Mouse (Mus musculus): ENCODE results near the gene Tpcn2.

Gene Tpcn2

GRCm38 (mm10) chr7:145242851-145243712, 40.7 kb downstream of the Tpcn2 start:
- peak; percentile 89 for DNase-seq (ENCODE audit: low spot score)

DNA sequence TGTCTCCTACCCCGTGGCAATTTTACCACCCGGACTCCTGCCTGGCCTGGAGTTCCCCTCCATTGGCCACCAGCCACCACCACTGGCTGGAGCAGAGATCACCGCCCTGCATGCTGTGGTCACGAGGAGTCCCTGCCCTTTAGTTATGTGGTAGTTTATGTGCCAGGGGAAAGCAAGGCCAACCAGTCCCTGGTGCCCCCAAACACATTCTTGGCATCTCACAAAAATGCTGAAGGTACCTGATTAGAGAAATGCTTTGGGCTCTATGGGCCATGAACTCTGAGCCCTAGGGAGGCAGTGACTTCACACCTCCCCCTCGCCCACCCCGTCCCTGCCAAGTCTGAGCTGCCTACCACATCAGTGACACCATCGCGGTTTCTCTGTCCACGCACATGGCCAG, 41.8 kb downstream of the Tpcn2 start:
- no peak for DNase-seq (ENCODE audit: low spot score)

DNA sequence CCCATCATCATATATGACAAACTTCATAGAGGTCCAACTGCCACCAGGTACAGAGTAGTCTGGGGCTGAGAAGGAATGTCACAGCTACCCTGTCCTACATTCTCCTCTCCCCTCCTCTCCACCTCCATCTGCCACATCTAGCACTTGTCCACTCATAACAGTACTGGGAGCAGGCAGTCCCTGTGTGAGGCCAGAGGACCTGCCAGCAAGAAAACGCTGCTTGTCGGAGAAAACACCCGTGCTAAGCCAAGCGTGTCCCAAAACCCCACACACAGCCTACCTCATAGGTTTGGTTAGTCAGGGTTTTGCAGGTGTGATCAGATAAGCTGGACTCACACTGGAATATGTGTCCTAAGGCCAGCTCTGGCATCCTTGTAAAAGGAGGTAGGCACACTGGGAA, 42.9 kb downstream of the Tpcn2 start:
- no peak for DNase-seq (ENCODE audit: low spot score)

DNA sequence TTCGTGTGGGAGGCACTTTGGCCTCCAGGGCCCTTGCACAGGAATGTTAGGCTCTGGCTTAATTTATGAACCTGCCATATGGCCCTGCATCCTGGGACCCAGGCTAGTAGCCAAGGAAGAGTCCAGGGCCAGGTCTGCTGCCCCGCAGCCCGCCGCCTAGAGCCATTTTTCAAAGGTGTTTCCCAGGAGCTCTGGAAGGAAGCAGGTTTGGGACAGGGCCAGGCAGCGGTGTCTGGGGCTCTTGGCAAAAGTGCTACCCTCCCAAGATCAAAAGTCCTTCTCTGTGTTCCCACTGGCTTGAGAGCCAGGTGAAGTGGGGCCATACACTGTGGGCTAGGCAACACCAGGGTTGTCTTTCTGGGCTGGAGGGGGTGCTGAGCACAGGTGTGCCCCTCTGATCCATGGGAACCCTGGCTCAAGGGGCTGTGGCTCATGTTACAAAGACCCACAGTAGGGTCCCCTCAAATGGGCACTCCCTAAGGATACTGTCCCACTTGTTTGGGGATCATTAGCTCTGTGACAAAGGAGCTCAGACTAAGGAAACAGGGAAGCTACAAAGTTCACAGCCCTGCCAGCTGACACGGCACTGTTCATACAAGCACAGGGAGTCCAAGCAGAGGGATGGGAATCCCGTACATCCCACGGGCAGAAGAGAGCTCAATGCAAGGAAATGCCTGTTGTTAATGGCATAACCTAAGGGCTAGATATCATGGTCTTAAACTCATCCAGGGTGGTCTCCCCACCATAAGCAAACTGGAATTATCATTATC, 43.9 kb downstream of the Tpcn2 start:
- no peak for DNase-seq (ENCODE audit: low spot score)

DNA sequence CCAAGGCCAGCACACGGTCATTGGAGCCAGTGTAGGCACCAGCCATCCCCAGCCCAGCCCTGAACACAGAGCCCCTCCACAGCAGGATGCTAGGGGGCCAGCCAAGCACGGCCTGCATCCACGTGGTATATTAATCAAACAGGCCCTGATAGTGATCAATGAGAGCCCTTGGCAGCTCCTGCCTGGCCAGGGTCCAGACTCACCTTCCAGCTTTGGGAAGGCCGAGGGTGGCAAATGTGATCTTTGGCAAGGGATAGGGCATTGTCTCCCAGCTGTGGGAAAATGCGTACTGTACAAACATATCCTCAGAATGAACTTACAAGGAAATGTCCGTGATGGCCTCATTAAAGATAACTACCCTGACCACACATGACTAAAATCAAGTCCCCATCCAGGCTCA, 44.7 kb downstream of the Tpcn2 start:
- peak; percentile 35 for DNase-seq (ENCODE audit: low spot score)

DNA sequence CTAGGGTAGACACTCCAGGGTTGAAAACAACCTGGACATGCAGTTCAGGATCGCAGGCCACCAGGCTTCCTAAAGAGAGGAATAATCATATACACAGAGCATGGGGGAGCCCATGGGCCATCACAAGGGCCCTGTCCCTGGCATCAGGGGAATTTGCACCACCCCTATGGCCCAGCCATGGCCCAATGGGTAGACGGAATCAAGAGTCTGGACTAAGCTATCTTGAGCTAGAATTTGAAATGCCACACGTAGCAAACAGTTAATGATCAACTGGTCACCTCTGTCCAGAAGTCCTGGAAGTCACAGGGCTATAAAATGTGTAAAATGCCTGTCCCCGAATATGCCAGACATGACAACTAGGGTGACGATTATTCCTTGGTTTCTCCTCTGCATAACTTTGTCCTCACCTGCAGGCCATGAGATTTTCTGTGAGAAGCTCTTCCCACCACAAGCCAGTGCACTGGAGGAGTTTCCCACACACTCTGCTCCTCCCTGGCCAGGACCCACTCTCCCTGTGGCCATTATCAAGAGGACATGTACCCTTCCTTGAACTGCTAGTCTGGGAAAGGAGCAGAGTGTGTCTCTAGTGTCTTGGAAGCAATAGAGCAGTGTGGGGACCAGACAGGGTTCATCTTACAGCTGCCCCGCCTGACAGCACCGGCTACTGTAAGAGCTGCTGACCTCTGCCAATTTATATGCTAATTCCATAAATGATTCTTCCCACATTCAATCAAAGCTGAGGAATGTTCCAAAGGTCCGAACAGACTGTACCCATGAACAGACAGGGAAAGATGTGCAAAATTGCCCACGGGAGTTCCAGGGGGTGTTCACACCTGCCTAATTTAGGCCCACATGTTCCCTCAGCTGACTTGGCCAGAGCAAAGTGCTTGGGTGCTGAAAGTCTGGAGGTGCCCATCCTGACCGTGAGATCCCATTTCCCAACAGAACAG, 48.7 kb downstream of the Tpcn2 start:
- DNase-seq (ENCODE audit: low spot score), result no peak

DNA sequence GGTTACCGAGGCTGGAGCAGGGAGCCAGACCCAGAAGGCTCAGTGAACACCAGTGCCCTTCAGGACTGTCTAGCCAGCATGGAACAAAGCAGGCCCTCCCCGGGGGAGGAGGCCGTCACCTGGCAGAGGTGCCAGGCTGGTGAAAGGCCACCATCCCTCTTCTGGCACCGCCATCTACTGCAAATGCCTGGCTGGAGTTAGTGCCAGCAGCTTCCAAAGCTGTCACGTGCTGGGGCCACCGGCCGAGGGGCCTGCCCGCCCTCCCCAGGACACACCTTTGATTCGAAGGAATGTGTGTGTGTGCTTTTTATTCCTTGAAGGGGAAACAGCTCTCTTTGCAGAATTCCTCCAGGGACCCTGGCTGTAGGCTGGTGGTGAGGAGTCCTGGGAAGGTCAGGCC, 52.2 kb downstream of the Tpcn2 start:
- DNase-seq (ENCODE audit: low spot score), result no peak

GRCm38 (mm10) chr7:145226641-145227040, 57.2 kb downstream of the Tpcn2 start:
- DNase-seq (ENCODE audit: low spot score), result no peak

GRCm38 (mm10) chr7:145225626-145226025, 58.2 kb downstream of the Tpcn2 start:
- DNase-seq (ENCODE audit: low spot score), result no peak

GRCm38 (mm10) chr7:145221841-145222689, 61.7 kb downstream of the Tpcn2 start:
- peak; percentile 82 for DNase-seq (ENCODE audit: low spot score)

- no peak for DNase-seq (ENCODE audit: low spot score)
Measured at GRCm38 (mm10) chr7:145221346-145221745, 62.5 kb downstream of the Tpcn2 start.

GRCm38 (mm10) chr7:145219420-145219831, 64.4 kb downstream of the Tpcn2 start:
- no peak for DNase-seq (ENCODE audit: low spot score)

GRCm38 (mm10) chr7:145216591-145216990, 67.2 kb downstream of the Tpcn2 start:
- no peak for DNase-seq (ENCODE audit: low spot score)

DNA sequence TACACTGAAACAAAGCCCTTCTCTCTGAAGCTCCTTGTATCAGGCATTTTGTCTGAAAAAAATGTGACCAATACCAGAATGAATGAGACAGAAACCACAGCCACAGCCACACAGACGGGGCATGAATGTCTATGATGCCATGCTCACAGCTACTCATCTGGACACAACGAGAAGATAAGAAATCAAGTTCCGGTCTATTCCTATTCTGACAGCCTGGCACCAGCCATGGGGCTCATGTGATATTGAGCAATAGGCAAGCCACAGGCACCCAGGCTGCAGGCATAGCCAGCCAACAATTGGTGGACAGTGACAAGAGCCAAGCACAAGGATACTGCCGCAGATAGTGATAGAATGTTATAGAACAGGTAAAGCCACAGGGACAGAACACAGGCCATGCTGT, 68.3 kb downstream of the Tpcn2 start:
- DNase-seq (ENCODE audit: low spot score), result no peak

GRCm38 (mm10) chr7:145211680-145212659, 71.8 kb downstream of the Tpcn2 start:
- DNase-seq (ENCODE audit: low spot score), result no peak

DNA sequence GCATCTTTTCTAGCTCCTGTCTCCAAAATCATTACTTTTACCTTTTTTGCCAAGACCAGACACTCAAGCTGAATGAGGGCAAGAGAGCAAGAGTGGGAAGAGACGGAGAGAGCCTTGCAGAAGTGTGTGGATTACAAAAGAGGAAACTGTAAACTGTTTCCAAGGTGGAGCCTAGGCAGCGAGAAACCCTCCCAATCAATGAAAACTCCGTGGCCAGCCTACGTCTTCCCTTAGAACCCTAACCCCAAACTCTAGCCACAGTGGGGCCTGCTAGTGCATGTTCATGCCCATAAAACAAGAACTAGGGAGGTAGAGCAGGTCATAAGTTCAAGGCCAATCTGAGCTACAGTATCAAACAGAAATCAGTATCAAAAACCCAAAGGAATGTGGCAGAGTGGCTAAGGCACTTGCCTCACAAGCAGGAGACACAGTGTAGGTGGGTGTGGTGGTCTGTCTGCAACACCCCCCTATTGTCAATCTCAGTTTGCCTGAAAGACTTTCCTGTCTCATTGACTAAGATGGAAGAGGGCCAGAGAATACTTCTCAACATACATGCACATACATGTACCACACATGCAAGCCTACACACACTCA, 73.2 kb downstream of the Tpcn2 start:
- no peak for DNase-seq (ENCODE audit: low spot score)

DNA sequence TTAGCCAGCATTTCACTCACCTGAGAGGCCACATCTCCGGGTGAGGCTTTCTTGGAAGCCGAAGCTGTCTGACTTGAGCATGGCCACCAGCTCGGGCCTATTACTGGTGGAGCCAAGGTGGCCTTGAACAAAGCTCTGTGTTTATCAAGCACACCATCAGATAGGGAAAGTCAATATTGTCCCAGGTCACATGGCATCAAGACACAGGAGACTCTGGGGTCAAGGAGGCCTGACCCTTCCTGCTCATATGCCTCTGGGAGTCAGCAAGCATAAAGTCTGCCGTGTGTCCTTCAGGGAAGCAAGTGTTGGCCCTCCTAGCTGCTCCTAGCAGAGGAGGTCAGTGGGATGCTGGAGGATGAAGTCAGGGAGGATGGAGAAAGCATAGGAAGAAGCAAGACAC, 75.8 kb downstream of the Tpcn2 start, which contains the start of gene 1810010D01Rik:
1810010D01Rik (minus strand) TSS at position 114 of the 400 bp plus-strand sequence.
- no peak for DNase-seq (ENCODE audit: low spot score)

DNA sequence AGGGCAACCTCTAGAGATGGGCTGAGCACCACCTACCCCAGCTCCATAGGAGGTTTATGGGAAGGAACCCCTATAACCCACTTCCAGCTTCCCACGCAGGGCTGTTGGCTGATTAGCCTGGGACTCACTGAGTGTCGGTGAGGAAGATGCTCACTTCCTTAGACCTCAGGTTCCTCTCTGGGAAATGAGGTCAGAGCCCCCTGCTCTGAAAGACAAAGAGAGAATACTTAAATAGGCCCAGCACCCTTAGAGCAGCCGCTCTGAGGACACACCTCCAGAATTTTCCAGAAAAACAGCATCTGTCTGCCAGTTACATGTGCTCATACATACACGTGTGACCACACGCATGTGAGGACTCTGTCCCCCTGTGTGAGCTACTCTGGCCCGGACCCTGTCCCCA, 77.0 kb downstream of the Tpcn2 start:
- DNase-seq (ENCODE audit: low spot score), result no peak

- peak; percentile 65 for DNase-seq (ENCODE audit: low spot score)
Measured at GRCm38 (mm10) chr7:145206056-145206610, 77.7 kb downstream of the Tpcn2 start.
